Mouse (Mus musculus): Measurements from ENCODE around the gene Mdga1. TPM values are rescaled to one million over a fixed set of nuclear protein-coding genes. Genes with fewer than 3 reads are reported as not detected.
A peak's percentile ranks its signal among the peaks of the same experiment; 100 is the strongest.

The Mdga1 gene
- polyA plus RNA-seq, 1 experiment = 2.0 TPM

GRCm38 (mm10) chr17:30006877-30007276 is 37.0 kb upstream of the Mdga1 start:
- TF ChIP-seq MYOD1 (IDR thresholded peaks at IDR 0.05; ENCODE audit: control insufficient read depth, insufficient read length, low read depth) (no peak), MAX (IDR thresholded peaks at IDR 0.05) (no peak), CTCF (IDR thresholded peaks at IDR 0.05; ENCODE audit: control insufficient read depth, insufficient read depth, insufficient read length) (no peak), CEBPB (IDR thresholded peaks at IDR 0.05; ENCODE audit: low read depth) (no peak), USF1 (IDR thresholded peaks at IDR 0.05; ENCODE audit: low read depth) (no peak), MYOG (IDR thresholded peaks at IDR 0.05; ENCODE audit: control insufficient read depth, extremely low read depth, insufficient read length) (no peak), FOSL1 (IDR thresholded peaks at IDR 0.05; ENCODE audit: insufficient read depth, low read length, poor library complexity, severe bottlenecking) (no peak)
- H3K27me3 ChIP-seq (ENCODE audit: control insufficient read depth, insufficient read depth, insufficient read length) = no peaks in the 10 kb centered on the region
- H3K79me3 ChIP-seq (ENCODE audit: low read depth) = peaks cover 66% of the 10 kb centered on the region
- peaks cover 12% of the 10 kb centered on the region for H3K36me3 ChIP-seq (ENCODE audit: control insufficient read depth, insufficient read depth)
- no peak overlapping the region for H3K4me3 ChIP-seq (ENCODE audit: insufficient read depth, poor library complexity, severe bottlenecking)
- H3K79me2 ChIP-seq (ENCODE audit: control insufficient read depth, insufficient read depth) = peaks cover 69% of the 10 kb centered on the region
- no peak overlapping the region for H3ac ChIP-seq (ENCODE audit: control insufficient read depth, insufficient read length, low read depth)

GRCm38 (mm10) chr17:30005451-30005941 is 35.6 kb upstream of the Mdga1 start:
- TF ChIP-seq CTCF (IDR thresholded peaks at IDR 0.05; ENCODE audit: control insufficient read depth, insufficient read depth, insufficient read length) (no peak), MYOG (IDR thresholded peaks at IDR 0.05; ENCODE audit: control insufficient read depth, extremely low read depth, insufficient read length) (no peak), CEBPB (IDR thresholded peaks at IDR 0.05; ENCODE audit: low read depth) (peak; percentile 17), MAX (IDR thresholded peaks at IDR 0.05) (no peak), USF1 (IDR thresholded peaks at IDR 0.05; ENCODE audit: low read depth) (no peak)
- Histone ChIP-seq H3K27me3 (ENCODE audit: control insufficient read depth, insufficient read depth, insufficient read length) (no peaks in the 10 kb centered on the region), H3K79me3 (ENCODE audit: low read depth) (peaks cover 52% of the 10 kb centered on the region), H3K4me3 (ENCODE audit: insufficient read depth, poor library complexity, severe bottlenecking) (peak overlapping the region; percentile 57), H3ac (ENCODE audit: control insufficient read depth, insufficient read length, low read depth) (peak overlapping the region; percentile 74), H3K36me3 (ENCODE audit: control insufficient read depth, insufficient read depth) (peaks cover 6% of the 10 kb centered on the region), H3K79me2 (ENCODE audit: control insufficient read depth, insufficient read depth) (peaks cover 55% of the 10 kb centered on the region)

GRCm38 (mm10) chr17:30005103-30005443 is 35.2 kb upstream of the Mdga1 start:
- Histone ChIP-seq H3K36me3 (ENCODE audit: control insufficient read depth, insufficient read depth) (peaks cover 4% of the 10 kb centered on the region), H3K27me3 (ENCODE audit: control insufficient read depth, insufficient read depth, insufficient read length) (no peaks in the 10 kb centered on the region), H3ac (ENCODE audit: control insufficient read depth, insufficient read length, low read depth) (peak overlapping the region; percentile 74), H3K79me3 (ENCODE audit: low read depth) (peaks cover 48% of the 10 kb centered on the region), H3K79me2 (ENCODE audit: control insufficient read depth, insufficient read depth) (peaks cover 51% of the 10 kb centered on the region), H3K4me3 (ENCODE audit: insufficient read depth, poor library complexity, severe bottlenecking) (peak overlapping the region; percentile 57)
- TF ChIP-seq FOSL1 (IDR thresholded peaks at IDR 0.05; ENCODE audit: insufficient read depth, low read length, poor library complexity, severe bottlenecking) (no peak), USF1 (IDR thresholded peaks at IDR 0.05; ENCODE audit: low read depth) (no peak), CTCF (IDR thresholded peaks at IDR 0.05; ENCODE audit: control insufficient read depth, insufficient read depth, insufficient read length) (no peak), MAX (IDR thresholded peaks at IDR 0.05) (no peak), MYOG (IDR thresholded peaks at IDR 0.05; ENCODE audit: control insufficient read depth, extremely low read depth, insufficient read length) (no peak), CEBPB (IDR thresholded peaks at IDR 0.05; ENCODE audit: low read depth) (no peak), MYOD1 (IDR thresholded peaks at IDR 0.05; ENCODE audit: control insufficient read depth, insufficient read length, low read depth) (no peak)

- Histone ChIP-seq H3K4me3 (ENCODE audit: insufficient read depth, poor library complexity, severe bottlenecking) (peak within 1 kb of the TSS; percentile 57), H3K79me2 (ENCODE audit: control insufficient read depth, insufficient read depth) (peaks cover 45% of the 10 kb centered on the region), H3K27me3 (ENCODE audit: control insufficient read depth, insufficient read depth, insufficient read length) (no peaks in the 10 kb centered on the region), H3ac (ENCODE audit: control insufficient read depth, insufficient read length, low read depth) (peak within 1 kb of the TSS; percentile 74), H3K36me3 (ENCODE audit: control insufficient read depth, insufficient read depth) (peaks cover 4% of the 10 kb centered on the region), H3K79me3 (ENCODE audit: low read depth) (peaks cover 42% of the 10 kb centered on the region)
- TF ChIP-seq CEBPB (IDR thresholded peaks at IDR 0.05; ENCODE audit: low read depth) (no peak), MYOG (IDR thresholded peaks at IDR 0.05; ENCODE audit: control insufficient read depth, extremely low read depth, insufficient read length) (no peak), USF1 (IDR thresholded peaks at IDR 0.05; ENCODE audit: low read depth) (no peak), FOSL1 (IDR thresholded peaks at IDR 0.05; ENCODE audit: insufficient read depth, low read length, poor library complexity, severe bottlenecking) (no peak), MAX (IDR thresholded peaks at IDR 0.05) (peak; percentile 51), MYOD1 (IDR thresholded peaks at IDR 0.05; ENCODE audit: control insufficient read depth, insufficient read length, low read depth) (no peak), CTCF (IDR thresholded peaks at IDR 0.05; ENCODE audit: control insufficient read depth, insufficient read depth, insufficient read length) (no peak)
Measured at GRCm38 (mm10) chr17:30004203-30005102, 34.6 kb upstream of the Mdga1 start, which contains the start of gene Zfand3. TSS of gene Zfand3 (plus strand) at chr17:30004733.

GRCm38 (mm10) chr17:29998566-29999295 is 28.8 kb upstream of the Mdga1 start:
- no peaks in the 10 kb centered on the region for H3K36me3 ChIP-seq (ENCODE audit: control insufficient read depth, insufficient read depth)
- H3K4me3 ChIP-seq (ENCODE audit: insufficient read depth, poor library complexity, severe bottlenecking) = no peak overlapping the region
- H3ac ChIP-seq (ENCODE audit: control insufficient read depth, insufficient read length, low read depth) = no peak overlapping the region
- no peaks in the 10 kb centered on the region for H3K79me3 ChIP-seq (ENCODE audit: low read depth)
- no peaks in the 10 kb centered on the region for H3K79me2 ChIP-seq (ENCODE audit: control insufficient read depth, insufficient read depth)
- TF ChIP-seq MYOD1 (IDR thresholded peaks at IDR 0.05; ENCODE audit: control insufficient read depth, insufficient read length, low read depth) = no peak
- no peak for TF ChIP-seq CEBPB (IDR thresholded peaks at IDR 0.05; ENCODE audit: low read depth)
- no peak for TF ChIP-seq CTCF (IDR thresholded peaks at IDR 0.05; ENCODE audit: control insufficient read depth, insufficient read depth, insufficient read length)
- TF ChIP-seq USF1 (IDR thresholded peaks at IDR 0.05; ENCODE audit: low read depth) = no peak
- TF ChIP-seq FOSL1 (IDR thresholded peaks at IDR 0.05; ENCODE audit: insufficient read depth, low read length, poor library complexity, severe bottlenecking) = no peak
- TF ChIP-seq MYOG (IDR thresholded peaks at IDR 0.05; ENCODE audit: control insufficient read depth, extremely low read depth, insufficient read length) = no peak
- no peak for TF ChIP-seq MAX (IDR thresholded peaks at IDR 0.05)
- H3K27me3 ChIP-seq (ENCODE audit: control insufficient read depth, insufficient read depth, insufficient read length) = no peaks in the 10 kb centered on the region
